Mouse (Mus musculus) layer of hippocampus, adult 2 months (tissue): ENCODE measurements at regions not wholly inside any gene's neighbourhood (a gene's known extent, or its start where the extent isn't known, plus 50 kb on each side); places are given as distances from the start of the nearest gene placed in this dataset.

Source experiments
- DNase-seq, 2 experiments: peaks; one replicate each; pipeline ENCODE4 v3.0.0; 2022; ENCODE audit warnings: low spot score in 2 of 2
- H3K27ac ChIP-seq: fragments of 200-600 bp; 2 replicates; pipeline ENCODE4 v1.8.1; 2022
- H3K4me3 ChIP-seq: fragments of 200-600 bp; 2 replicates; pipeline ENCODE4 v1.8.1; 2022; ENCODE audit warnings: mild to moderate bottlenecking
- CTCF ChIP-seq: fragments of 200-600 bp; conservative IDR thresholded peaks from 2 replicates; pipeline ENCODE4 v1.8.1; 2022; ENCODE audit warnings: antibody characterized with exemption, mild to moderate bottlenecking, moderate library complexity

DNA sequence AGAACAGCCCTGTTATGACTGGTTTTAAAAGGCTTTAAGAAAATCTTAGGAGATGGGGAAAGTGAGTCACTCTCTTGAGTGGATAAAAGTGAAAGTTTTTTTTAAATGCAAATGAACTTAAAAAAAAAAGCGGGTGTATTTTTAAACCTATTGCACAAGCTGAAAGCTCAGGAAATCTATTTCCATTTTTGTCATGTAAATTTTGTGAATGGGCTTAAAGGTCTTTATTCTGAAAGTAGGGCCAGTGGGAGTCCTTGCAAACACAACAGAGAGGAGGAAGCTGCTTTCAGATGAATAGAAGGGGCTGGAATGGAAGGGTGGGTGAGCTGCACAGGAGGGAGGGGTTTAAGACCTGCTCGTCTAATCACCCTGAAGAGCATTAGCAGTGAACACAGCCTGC lies 62.9 kb downstream of the Fam84a start:
- no peak for TF ChIP-seq CTCF
- H3K27ac ChIP-seq, result no peak overlapping the region
- no peak overlapping the region for H3K4me3 ChIP-seq
- no peak for DNase-seq

DNA sequence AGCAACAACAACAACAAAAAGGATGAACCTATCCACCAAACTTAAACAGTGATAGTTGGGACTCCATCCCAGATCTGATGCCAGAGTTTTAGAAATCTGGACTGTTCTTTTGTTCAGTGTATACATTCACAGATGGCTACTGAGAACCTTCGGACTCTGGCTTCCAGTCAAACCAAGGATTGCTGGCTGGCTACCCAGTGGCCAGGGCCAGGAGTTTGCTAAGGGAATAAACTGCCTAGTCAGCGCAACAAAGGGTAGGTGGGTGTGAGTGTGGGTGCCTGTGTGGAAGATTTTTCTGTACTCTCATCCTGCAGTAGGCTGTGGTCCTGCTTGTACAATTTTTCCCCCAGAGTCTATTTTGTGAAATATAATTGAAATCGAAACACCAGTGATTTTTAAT lies 69.1 kb downstream of the Fam84a start:
- Histone ChIP-seq H3K27ac (peak overlapping the region; percentile 5; the same call in 1 of the 2 replicates), H3K4me3 (no peak overlapping the region)
- peak in 1 of 2 experiments; percentile 16 for DNase-seq
- TF ChIP-seq CTCF, result no peak

DNA sequence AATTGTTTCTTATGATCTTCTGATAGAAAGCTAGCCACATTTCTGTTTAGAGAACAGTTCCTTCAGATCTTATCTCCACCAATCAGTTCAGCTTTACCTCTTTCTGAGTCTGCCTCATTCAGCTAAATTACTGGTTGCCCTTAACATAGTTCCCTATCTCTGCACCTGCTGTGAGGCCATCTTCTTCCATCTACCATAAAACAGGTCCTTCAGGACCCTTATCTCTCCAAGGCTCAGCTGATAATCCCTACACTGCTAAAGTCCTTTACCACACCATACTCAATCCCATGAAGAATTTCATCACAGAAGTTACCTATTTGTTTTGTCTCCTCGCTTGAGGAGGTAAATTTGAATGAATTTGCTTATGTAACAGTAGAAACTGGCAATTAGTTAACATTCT lies 72.0 kb downstream of the Fam84a start:
- no peak for DNase-seq
- Histone ChIP-seq H3K27ac (no peak overlapping the region), H3K4me3 (no peak overlapping the region)
- no peak for TF ChIP-seq CTCF

DNA sequence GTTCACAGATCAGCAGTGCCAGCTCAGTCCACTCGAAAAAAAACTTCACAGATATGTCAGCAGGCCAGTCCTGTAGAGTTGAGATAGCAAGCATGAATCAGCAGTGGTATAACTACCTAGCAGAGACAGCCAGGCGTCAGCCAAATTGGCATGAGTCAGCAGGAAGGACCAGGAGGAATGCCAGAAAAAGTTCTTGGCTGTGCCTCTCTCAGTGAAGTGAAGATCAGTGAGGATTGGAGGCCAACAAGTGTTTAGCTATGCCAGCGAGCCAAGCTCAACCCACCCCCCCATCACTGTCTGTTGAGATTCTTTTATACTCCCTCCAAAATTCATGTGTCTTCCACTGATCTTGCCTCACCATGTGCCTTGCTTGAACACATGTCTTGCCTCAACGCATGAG lies 82.8 kb downstream of the Fam84a start:
- DNase-seq, result peak; percentile 21 to 39
- TF ChIP-seq CTCF, result no peak
- Histone ChIP-seq H3K27ac (no peak overlapping the region), H3K4me3 (no peak overlapping the region)

DNA sequence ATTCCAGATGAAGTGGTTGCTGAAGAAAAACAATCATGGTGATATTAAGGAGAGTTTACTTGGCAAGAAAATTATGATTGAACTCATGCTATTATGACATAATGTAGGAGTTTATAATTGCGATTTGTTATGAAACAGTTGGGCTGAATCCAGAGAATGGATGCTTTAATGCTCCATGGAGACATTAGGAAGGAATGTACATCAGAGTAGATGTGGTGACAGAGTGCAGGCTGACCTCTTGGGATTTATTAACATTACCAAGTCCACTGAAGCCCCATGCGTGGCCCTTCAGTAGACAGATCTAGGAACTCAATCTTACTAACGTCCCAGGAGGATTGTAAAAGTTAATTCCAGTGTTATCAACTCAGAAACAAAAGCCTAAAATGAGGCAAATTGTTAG lies 86.5 kb downstream of the Fam84a start:
- H3K27ac ChIP-seq, result no peak overlapping the region
- DNase-seq, result peak in 1 of 2 experiments; percentile 11
- no peak overlapping the region for H3K4me3 ChIP-seq
- no peak for TF ChIP-seq CTCF

DNA sequence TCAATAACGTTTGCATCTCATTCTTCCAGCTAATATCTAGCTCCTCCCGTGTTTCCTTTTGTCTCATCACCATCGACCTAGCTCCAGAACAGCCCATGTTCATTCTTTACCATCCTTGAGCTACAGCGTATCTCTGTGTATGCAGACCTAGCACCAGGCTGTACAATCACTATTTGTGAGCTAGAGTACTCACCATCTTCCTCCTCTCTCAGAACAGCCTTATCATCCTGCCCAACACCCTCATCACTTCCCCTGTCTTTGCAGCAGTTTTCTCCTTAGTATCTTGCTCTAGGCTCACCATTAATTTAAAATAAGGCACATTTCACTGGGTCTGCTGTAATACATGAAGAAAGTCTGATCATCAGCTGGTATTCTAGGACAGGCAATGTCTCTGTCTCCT lies 88.6 kb downstream of the Fam84a start:
- DNase-seq, result no peak
- H3K27ac ChIP-seq, result no peak overlapping the region
- no peak for TF ChIP-seq CTCF
- no peak overlapping the region for H3K4me3 ChIP-seq

DNA sequence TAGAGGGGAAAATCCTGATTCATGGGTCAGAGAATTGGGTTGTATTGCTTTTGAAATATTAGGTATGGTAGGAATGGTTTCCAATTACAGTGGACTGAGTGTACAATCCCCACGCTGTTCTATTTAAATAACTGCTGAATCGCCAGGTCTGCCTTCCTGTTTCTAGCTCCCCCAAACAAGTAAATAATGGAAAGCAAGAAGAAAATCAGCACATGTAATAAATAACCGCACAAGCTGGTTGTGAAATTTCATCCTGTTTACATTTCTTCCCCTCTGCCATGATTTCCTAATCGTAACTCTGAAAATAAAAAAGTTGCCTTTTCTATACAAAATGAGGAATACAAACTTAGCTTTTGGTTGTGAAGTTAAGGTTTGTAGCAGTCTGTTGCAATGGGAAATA lies 95.7 kb downstream of the Fam84a start:
- Histone ChIP-seq H3K4me3 (no peak overlapping the region), H3K27ac (no peak overlapping the region)
- no peak for DNase-seq
- no peak for TF ChIP-seq CTCF

DNA sequence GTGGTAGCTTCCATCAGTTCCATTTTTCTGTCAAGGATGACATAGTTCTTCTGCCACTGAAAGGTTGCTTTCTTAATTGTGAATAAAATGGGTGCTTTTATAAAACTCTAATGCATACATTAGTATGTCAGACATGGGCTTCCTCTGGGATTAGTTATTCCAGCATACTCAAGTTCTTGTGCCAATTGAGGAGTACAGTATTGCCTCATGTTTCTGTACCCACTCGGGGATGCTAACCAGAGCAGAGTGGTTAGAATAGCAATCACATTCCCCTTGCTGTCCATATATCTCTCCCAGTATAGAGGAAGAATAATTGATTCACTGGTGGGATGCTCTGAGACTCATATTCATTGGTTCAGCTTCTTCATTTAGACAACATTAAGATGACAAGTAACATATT lies 119.5 kb downstream of the Fam84a start:
- DNase-seq, result no peak
- Histone ChIP-seq H3K27ac (no peak overlapping the region), H3K4me3 (no peak overlapping the region)
- TF ChIP-seq CTCF, result no peak

DNA sequence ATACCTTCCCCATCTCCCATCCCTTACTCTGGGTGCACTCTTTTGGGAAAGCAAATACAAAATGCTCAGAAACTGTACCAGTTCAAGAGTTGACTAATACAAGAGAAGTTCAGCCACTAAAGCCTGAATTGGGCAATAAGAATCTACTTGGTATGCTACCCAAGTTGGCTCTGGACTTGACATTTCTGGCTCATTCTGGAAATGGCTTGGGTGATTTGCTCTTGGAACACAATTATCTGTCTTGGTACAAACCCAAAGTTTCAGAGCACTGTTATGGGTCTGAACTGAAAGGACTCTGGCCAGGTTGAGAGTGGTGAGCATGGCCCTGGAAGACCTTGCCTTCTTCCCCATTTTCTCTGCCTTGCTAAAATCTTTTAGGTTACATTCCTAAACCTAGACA lies 136.6 kb downstream of the Fam84a start:
- no peak for TF ChIP-seq CTCF
- Histone ChIP-seq H3K4me3 (no peak overlapping the region), H3K27ac (no peak overlapping the region)
- no peak for DNase-seq

DNA sequence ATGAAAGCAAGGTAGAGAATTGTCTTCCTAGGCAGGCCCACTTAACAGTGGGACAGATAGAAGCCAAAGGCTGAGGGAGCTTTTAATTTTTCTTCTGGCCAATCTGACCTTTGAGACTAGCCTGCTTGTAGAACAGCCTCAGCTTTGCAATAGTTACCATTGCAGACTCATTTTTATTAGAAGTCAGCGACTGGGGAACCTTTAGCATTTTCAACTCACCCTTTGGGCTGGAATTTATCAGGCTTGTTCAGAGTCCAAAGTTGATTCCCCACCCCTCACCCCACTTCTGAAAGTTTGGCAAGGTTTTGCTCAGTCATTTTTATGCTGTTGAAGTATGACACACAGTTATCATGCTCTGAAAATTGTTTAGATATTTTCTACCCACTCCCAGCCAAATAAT lies 145.9 kb downstream of the Fam84a start:
- H3K4me3 ChIP-seq, result no peak overlapping the region
- TF ChIP-seq CTCF, result no peak
- no peak for DNase-seq
- no peak overlapping the region for H3K27ac ChIP-seq

DNA sequence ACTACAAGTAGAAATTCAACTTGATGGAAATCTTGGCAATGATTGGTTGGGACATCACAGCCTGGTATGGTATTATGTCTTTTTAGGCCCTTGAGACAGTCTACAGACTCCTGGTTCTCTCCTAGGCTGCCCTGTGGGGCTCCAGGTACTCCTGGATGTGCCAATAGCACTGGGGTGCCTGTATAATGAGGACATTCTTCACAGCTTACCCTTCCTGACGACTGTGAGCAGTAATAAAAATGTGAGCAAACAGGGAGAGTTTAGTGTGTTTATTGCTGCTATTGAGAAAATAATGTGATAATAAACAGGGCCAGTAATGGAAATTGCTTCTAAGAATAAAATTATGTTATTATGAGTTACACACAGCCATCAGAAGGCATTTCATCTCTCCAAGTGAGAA lies 150.2 kb downstream of the Fam84a start:
- no peak for TF ChIP-seq CTCF
- Histone ChIP-seq H3K27ac (no peak overlapping the region), H3K4me3 (no peak overlapping the region)
- DNase-seq, result no peak

DNA sequence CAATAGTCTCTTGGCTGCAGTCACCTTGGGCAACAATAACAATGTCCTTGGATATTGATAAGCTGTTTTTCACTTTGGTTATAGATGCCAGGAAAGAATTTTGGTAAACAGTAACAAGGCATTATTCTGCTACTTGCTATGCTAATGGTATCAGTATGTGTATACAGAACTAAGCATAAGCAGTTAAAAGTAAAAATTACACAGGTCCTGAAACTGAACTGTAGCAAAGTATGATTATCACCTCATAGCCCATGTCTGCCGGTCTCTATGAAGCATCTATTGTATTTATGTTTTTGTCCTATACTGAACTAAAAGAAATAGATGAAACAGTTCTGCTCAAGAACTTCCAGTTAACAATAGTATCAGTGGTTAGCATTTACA lies 167.5 kb downstream of the Fam84a start:
- no peak overlapping the region for H3K27ac ChIP-seq

DNA sequence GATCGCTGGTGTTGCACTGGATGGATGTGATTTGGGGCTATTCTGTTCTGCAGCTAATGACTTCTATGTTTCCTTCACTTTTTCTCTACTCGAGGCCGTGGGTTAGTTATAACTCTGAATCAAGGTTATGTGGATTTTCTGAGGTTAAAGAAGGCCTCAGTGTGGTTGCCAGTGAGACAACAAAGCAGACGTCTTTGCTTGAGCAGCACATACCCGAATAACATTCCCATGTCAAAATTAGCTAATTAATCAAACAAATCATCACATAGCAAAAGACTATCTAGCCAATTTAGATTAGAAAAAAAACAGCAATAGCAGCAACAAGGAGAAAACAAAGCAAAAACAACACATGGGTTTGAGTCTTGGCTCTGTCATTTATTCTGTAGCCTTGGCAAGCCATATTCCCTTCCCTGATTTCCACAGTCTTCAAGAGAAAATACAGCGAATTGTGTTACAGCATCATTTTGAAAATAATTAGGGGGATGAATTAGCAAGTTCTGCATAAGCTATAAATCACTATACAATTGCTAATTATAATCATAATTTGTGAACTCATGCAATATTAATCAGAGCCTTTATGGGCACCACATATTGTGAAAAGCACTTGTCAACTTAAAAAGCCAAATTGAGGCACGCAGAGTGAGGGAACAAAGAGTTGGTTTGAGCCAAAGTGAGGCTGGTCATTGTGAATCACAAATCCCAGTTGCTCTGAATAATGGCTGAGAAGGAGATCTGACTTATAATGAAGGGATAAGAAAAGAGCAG lies 168.0 kb downstream of the Fam84a start:
- no peak for DNase-seq
- TF ChIP-seq CTCF, result no peak
- H3K27ac ChIP-seq, result no peak overlapping the region

More for the DNA sequence above, 167.5 kb downstream of the Fam84a start:
- H3K4me3 ChIP-seq, result no peak overlapping the region
- no peak for DNase-seq
- TF ChIP-seq CTCF, result no peak

DNA sequence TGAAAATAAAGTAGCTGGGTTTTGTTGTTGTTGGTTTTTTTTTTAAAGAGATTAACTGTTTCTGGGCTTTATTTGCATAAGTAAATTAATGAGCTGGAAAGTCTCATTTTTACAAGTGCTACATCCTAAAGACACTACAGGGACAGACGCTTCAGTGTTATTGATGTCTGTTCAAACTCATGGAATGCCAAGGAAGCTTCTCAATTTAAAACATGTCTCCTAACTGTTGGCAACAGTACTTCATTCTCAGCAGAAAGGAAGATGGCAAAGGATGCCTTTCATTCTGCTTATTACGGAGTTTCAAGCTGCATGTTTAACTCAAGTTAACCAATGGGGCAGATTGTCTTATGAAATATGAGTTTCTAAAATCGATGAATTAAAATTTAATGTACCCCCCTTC lies 187.3 kb downstream of the Fam84a start:
- Histone ChIP-seq H3K4me3 (no peak overlapping the region), H3K27ac (no peak overlapping the region)
- TF ChIP-seq CTCF, result no peak
- DNase-seq, result no peak

More for the DNA sequence above, 168.0 kb downstream of the Fam84a start:
- H3K4me3 ChIP-seq, result no peak overlapping the region

DNA sequence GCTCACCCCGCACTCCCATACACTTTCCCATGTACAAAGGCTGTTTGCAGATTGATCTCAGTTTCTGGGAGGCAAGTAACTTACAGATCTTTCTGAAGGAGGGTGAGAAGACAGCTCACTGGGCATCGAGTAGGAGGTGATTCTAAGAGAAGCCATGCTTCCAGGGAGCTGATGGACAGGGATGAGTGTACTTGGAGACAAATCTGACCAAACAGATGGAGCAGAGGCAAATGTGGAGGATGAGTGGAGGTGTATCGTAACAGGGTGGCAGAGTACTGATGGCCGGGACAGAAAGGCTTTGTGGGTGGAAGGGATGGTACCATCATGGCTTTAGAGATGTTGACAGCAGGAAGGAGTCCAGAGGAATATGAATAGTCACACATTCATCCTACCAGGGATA lies 212.4 kb downstream of the Fam84a start:
- Histone ChIP-seq H3K4me3 (no peak overlapping the region), H3K27ac (no peak overlapping the region)
- DNase-seq, result no peak
- no peak for TF ChIP-seq CTCF
